Comparison of ENCODE assay signal across 16 mouse cellular contexts in genomic region chr12:116594457-116594856, GRCm38 (mm10).
DNase-seq lines count a peak whose midpoint lies in the region; ATAC-seq and TF ChIP-seq lines count a peak whose summit lies in the region.
"Had no signal": no experiment of that assay in that cellular context is flagged by ENCODE, and none has a peak within 500 bp of the region (broad histone marks: within the 10 kb centered on the region; RNA-seq: fewer than 3 reads in every experiment).

No protein-coding gene starts in this region.

- no peak for DNase-seq in layer of hippocampus, adult 2 months (ENCODE audit: low spot score in 2 of 2)
- no peak for DNase-seq in layer of hippocampus, adult 11-12 months (ENCODE audit: low spot score)
- peak; percentile 67 for DNase-seq in brain, adult 2 months (ENCODE audit: low read depth, low spot score)
- no peak for DNase-seq in spleen, postnatal 10 days (ENCODE audit: low spot score in 2 of 2)
- DNase-seq in liver, postnatal 0 days: no peak
- DNase-seq in Muller cell, postnatal 12 days (ENCODE audit: inconsistent ontology term): no peak
- DNase-seq: gastrocnemius, adult 2 months; kidney, adult 2 months; lung, postnatal 36 days; right cerebral cortex, postnatal 14 days; thymus, postnatal 4 days had no signal

- peak; percentile 53 for ATAC-seq in CD4-positive, CD25-positive, alpha-beta regulatory T cell, adult 4 months
- ATAC-seq in megakaryocyte, adult 5-6 weeks (ENCODE audit: poor library complexity, severe bottlenecking): peak; percentile 64
- no peak for ATAC-seq in liver, postnatal 0 days
- ATAC-seq: Patski had no signal

- H3K4me3 ChIP-seq in layer of hippocampus, adult 2 months: no peak overlapping the region
- no peak overlapping the region for H3K4me3 ChIP-seq in liver, postnatal 0 days (ENCODE audit: low read depth, low read length)
- H3K4me3 ChIP-seq: embryonic facial prominence, embryonic 12.5 days; gastrocnemius, adult 2 months; heart, embryonic 10.5 days had no signal

- H3K27ac ChIP-seq in layer of hippocampus, adult 2 months: peak overlapping the region; percentile 70
- H3K27ac ChIP-seq in liver, postnatal 0 days (ENCODE audit: low read depth): no peak overlapping the region
- H3K27ac ChIP-seq: embryonic facial prominence, embryonic 12.5 days; gastrocnemius, adult 2 months; heart, embryonic 10.5 days had no signal

- 62% methylated on average over 8 of the region's 8 CpGs for WGBS in liver, postnatal 0 days (ENCODE audit: insufficient replicate concordance)

- TF ChIP-seq EP300 in liver, postnatal 0 days (IDR thresholded peaks at IDR 0.05; ENCODE audit: low read depth): no peak

- H3K9ac ChIP-seq in liver, postnatal 0 days (replicated peaks): no peak overlapping the region
- H3K9ac ChIP-seq: embryonic facial prominence, embryonic 12.5 days had no signal

- H3K9me3 ChIP-seq in liver, postnatal 0 days (ENCODE audit: low read length): no peaks in the 10 kb centered on the region
- H3K9me3 ChIP-seq: embryonic facial prominence, embryonic 12.5 days; heart, embryonic 10.5 days had no signal

- TF ChIP-seq CTCF in layer of hippocampus, adult 2 months (conservative IDR thresholded peaks at IDR 0.05): no peak
- no peak for TF ChIP-seq CTCF in liver, postnatal 0 days (IDR thresholded peaks at IDR 0.05; ENCODE audit: low read depth)

- no peaks in the 10 kb centered on the region for H3K27me3 ChIP-seq in liver, postnatal 0 days (ENCODE audit: insufficient read depth, low read length)
- H3K27me3 ChIP-seq: embryonic facial prominence, embryonic 12.5 days; Patski had no signal

- no peaks in the 10 kb centered on the region for H3K4me1 ChIP-seq in liver, postnatal 0 days (ENCODE audit: insufficient read depth)
- H3K4me1 ChIP-seq: embryonic facial prominence, embryonic 12.5 days; heart, embryonic 10.5 days had no signal

- no peak overlapping the region for H3K4me2 ChIP-seq in liver, postnatal 0 days (ENCODE audit: low read depth, low read length)
- H3K4me2 ChIP-seq: embryonic facial prominence, embryonic 12.5 days had no signal

- no peaks in the 10 kb centered on the region for H3K36me3 ChIP-seq in liver, postnatal 0 days (replicated peaks; ENCODE audit: insufficient read depth, low read length)
- H3K36me3 ChIP-seq: embryonic facial prominence, embryonic 12.5 days; heart, embryonic 10.5 days had no signal
